Mouse (Mus musculus) right cerebral cortex, postnatal 25 days (tissue): Measurements from ENCODE around the gene Ralgds.

ENCODE experiments used
- DNase-seq: peaks from one replicate; pipeline ENCODE4 v3.0.0; 2022

The Ralgds gene

GRCm38 (mm10) chr2:28569903-28570302 lies 57.0 kb downstream of the Ralgds start:
- no peak for DNase-seq

- no peak for DNase-seq
Observed at GRCm38 (mm10) chr2:28575341-28575740, 62.4 kb downstream of the Ralgds start.

GRCm38 (mm10) chr2:28576815-28577214 lies 63.9 kb downstream of the Ralgds start:
- no peak for DNase-seq

GRCm38 (mm10) chr2:28578003-28578402 lies 65.1 kb downstream of the Ralgds start:
- no peak for DNase-seq

GRCm38 (mm10) chr2:28582647-28583353 lies 69.9 kb downstream of the Ralgds start:
- DNase-seq: peak; percentile 87

GRCm38 (mm10) chr2:28583651-28584050 lies 70.7 kb downstream of the Ralgds start, which contains the start of gene Gtf3c5:
Gene Gtf3c5, minus strand, starts transcription at chr2:28583751.
- DNase-seq: no peak

- DNase-seq: peak; percentile 51
Observed at GRCm38 (mm10) chr2:28585043-28585571, 72.2 kb downstream of the Ralgds start.

- no peak for DNase-seq
Observed at GRCm38 (mm10) chr2:28585730-28586129, 72.8 kb downstream of the Ralgds start.

- no peak for DNase-seq
Observed at GRCm38 (mm10) chr2:28588574-28588973, 75.6 kb downstream of the Ralgds start.

GRCm38 (mm10) chr2:28591479-28591878 lies 78.6 kb downstream of the Ralgds start:
- no peak for DNase-seq

GRCm38 (mm10) chr2:28592809-28593208 lies 79.9 kb downstream of the Ralgds start:
- no peak for DNase-seq

- DNase-seq: no peak
Observed at GRCm38 (mm10) chr2:28596021-28596420, 83.1 kb downstream of the Ralgds start.

GRCm38 (mm10) chr2:28596998-28597397 lies 84.1 kb downstream of the Ralgds start:
- no peak for DNase-seq

GRCm38 (mm10) chr2:28597733-28598547 lies 85.0 kb downstream of the Ralgds start:
- no peak for DNase-seq

GRCm38 (mm10) chr2:28598692-28599568 lies 86.0 kb downstream of the Ralgds start:
- no peak for DNase-seq

- no peak for DNase-seq
Observed at GRCm38 (mm10) chr2:28599569-28599900, 86.6 kb downstream of the Ralgds start.

GRCm38 (mm10) chr2:28601720-28602590 lies 89.0 kb downstream of the Ralgds start:
- no peak for DNase-seq
